Mouse (Mus musculus) erythroblast, embryonic 14.5 days (primary cell): ENCODE data around the gene Nphp1. TPM values are rescaled to one million over a fixed set of nuclear protein-coding genes. Genes with fewer than 3 reads are reported as not detected.
A peak's percentile ranks its signal among the peaks of the same experiment; 100 is the strongest.

Experiments
- H3K27me3 ChIP-seq: 2 replicates; pipeline ENCODE4 v1.6.1; 2012; ENCODE audit warnings: inconsistent platforms; ENCODE audit not compliant: control insufficient read depth
- H3K36me3 ChIP-seq: 2 replicates; pipeline ENCODE4 v1.6.1; 2012; ENCODE audit warnings: mild to moderate bottlenecking, inconsistent platforms; ENCODE audit not compliant: control insufficient read depth
- H3K4me1 ChIP-seq: 2 replicates; pipeline ENCODE4 v1.6.1; 2012; ENCODE audit warnings: inconsistent platforms; ENCODE audit not compliant: control insufficient read depth
- H3K4me3 ChIP-seq: replicated peaks from 2 replicates; pipeline ENCODE3; 2012; ENCODE audit warnings: moderate library complexity, mild to moderate bottlenecking, inconsistent platforms
- H3K9me3 ChIP-seq: 2 replicates; pipeline ENCODE4 v1.6.1; 2012; ENCODE audit warnings: low read length, inconsistent platforms, mixed read lengths; ENCODE audit not compliant: control insufficient read depth
- GATA1 ChIP-seq: IDR thresholded peaks from 2 replicates; pipeline ENCODE4 v1.6.1; 2012; ENCODE audit warnings: low read length, inconsistent platforms, mixed read lengths
- TAL1 ChIP-seq: IDR thresholded peaks from 3 replicates; pipeline ENCODE4 v1.6.1; 2012; ENCODE audit warnings: low read length, inconsistent platforms, mixed read lengths
- polyA plus RNA-seq: library from polyadenylated mRNA; stranded (reverse); fragments of >175 nt; gene quantifications from 2 replicates; pipeline ENCODE4 v1.2.3, GENCODE M21; 2012

Gene Nphp1
- polyA plus RNA-seq: 0.31 and 0.55 TPM in 2 replicates

DNA sequence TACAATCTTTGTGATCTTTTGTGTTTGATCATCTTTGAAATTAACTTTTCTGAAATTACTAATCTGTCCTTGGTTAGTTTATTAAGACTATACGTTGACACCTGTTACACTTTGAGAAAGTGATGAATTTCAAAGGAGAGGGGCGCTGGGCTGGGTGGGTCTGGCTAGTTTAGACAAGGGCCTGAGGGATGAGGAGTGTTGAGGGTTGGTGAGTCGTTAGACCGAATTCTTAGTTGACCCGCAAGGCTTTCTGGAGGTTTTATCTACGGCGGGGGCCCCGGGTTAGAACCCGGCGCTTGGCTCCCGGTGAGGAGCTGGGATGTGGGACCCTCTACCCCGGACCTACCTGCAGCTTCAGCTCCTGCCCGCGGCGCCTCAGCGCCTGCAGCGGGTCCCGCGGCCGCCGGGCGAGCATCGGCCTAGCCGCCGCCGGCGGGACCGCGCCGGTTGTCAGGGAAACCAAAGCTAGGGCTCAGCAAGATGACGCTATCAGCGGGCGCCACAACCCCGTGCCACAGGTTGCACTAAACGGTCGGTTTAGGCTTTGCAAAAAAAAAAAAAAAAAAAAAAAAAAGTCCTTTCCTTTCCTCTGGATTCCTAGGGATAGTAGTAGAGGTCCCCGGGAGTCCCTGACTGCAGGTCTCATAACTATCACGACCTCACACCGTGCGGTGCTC, at the start of gene Nphp1:
Nphp1 (minus strand) TSS at position 458 of the 677 bp plus-strand sequence.
- H3K36me3 ChIP-seq: no peaks in the 10 kb centered on the region
- H3K27me3 ChIP-seq: no peaks in the 10 kb centered on the region
- H3K4me1 ChIP-seq: peaks cover 44% of the 10 kb centered on the region
- no peaks in the 10 kb centered on the region for H3K9me3 ChIP-seq
- peak within 1 kb of the TSS; percentile 83 for H3K4me3 ChIP-seq
- TF ChIP-seq TAL1 (no peak), GATA1 (no peak)

DNA sequence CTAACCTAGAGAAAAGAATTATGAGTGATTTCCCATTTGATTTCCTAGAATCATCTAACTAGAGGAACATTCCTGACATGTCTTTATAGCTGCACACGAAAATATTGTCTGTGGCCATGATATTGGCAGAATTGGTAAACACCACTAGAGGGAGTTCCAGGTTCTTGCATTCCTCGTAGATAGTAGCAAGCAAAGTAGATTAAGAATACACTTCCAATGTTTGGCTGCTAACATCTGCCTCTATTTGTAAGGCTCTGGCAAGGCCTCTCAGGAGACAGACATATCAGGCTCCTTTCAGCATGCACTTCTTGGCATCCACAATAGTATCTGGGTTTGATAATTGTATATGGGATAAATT, 44.1 kb upstream of the Nphp1 start:
- peaks cover 27% of the 10 kb centered on the region for H3K27me3 ChIP-seq
- peak overlapping the region; percentile 100 for H3K4me3 ChIP-seq
- TF ChIP-seq GATA1: no peak
- TF ChIP-seq TAL1: no peak
- H3K36me3 ChIP-seq: peaks cover 21% of the 10 kb centered on the region
- peaks cover 20% of the 10 kb centered on the region for H3K4me1 ChIP-seq
- no peaks in the 10 kb centered on the region for H3K9me3 ChIP-seq

DNA sequence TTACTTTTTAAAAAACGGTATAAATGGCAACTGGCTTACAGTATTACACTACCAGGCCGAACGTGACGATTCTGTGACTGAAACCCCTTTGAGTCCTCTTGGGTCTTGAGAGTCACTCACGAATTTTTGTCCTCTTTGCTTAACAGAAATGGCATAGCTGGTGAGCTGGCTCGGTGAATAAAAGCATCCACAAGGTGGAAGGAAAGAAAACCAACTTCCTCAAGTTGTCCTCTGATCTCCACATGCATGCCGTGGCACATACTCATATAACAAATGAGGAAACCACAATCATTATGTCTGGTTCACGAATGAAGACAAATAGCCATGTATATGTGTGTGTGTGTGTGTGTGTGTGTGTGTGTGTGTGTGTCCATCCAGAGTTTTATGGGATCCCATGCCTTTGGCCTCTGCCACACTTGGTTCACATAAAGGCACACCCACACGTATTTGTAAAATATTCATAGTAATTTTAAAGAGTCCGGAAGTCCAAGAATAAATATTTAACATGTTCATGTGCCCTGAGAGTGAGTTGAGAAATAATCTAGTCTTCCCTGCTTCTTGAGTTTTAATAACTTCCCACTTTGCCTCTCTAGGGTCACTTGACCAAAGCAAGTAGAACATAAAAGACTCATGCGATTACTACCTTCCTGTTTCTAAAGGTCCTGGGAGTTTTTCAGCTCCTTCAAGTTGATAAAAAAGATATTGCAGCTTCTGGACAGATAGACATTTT, 43.6 kb upstream of the Nphp1 start:
- no peaks in the 10 kb centered on the region for H3K9me3 ChIP-seq
- H3K4me3 ChIP-seq: peak overlapping the region; percentile 100
- no peak for TF ChIP-seq GATA1
- TF ChIP-seq TAL1: no peak
- H3K4me1 ChIP-seq: peaks cover 22% of the 10 kb centered on the region
- H3K27me3 ChIP-seq: peaks cover 21% of the 10 kb centered on the region
- peaks cover 26% of the 10 kb centered on the region for H3K36me3 ChIP-seq

DNA sequence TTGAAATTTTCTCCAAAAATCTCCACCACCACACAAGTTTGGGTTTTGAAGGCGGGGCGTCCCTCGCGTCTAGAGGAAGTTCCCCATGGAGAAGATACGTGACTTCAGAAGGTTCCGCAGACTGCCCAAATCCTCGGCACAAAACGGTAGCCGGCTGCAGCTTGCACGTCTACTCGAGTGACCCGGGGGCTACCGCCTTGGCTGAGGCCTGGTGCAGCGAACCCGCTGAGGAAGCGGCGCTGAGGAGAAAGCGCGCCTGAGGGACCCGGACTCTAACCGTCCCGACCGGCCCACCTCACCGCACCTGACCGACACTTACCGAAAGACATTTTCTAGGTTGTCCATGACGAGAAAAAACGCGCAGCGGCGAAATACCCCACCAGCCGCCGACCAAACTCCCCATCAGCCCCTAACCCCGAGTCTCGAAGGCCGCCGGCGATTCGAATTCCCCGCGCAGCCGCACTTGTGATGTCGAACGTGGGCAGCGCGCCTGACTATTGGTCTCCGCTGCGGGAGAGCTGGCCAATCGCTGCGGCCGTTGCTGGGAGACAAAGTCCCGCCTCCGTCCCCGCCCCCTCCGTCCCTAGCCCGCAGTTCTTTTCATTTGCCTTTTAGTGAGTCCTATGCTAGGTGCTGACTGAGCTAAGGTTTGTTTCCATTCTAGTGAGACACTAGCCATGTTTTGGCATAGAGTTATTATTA, 42.9 kb upstream of the Nphp1 start, which contains the start of gene Bub1:
Bub1 (minus strand) TSS at position 465 of the 702 bp plus-strand sequence.
- Histone ChIP-seq H3K27me3 (peaks cover 19% of the 10 kb centered on the region), H3K9me3 (no peaks in the 10 kb centered on the region), H3K4me3 (peak within 1 kb of the TSS; percentile 100), H3K36me3 (peaks cover 34% of the 10 kb centered on the region), H3K4me1 (peaks cover 22% of the 10 kb centered on the region)
- no peak for TF ChIP-seq GATA1
- TF ChIP-seq TAL1: no peak

DNA sequence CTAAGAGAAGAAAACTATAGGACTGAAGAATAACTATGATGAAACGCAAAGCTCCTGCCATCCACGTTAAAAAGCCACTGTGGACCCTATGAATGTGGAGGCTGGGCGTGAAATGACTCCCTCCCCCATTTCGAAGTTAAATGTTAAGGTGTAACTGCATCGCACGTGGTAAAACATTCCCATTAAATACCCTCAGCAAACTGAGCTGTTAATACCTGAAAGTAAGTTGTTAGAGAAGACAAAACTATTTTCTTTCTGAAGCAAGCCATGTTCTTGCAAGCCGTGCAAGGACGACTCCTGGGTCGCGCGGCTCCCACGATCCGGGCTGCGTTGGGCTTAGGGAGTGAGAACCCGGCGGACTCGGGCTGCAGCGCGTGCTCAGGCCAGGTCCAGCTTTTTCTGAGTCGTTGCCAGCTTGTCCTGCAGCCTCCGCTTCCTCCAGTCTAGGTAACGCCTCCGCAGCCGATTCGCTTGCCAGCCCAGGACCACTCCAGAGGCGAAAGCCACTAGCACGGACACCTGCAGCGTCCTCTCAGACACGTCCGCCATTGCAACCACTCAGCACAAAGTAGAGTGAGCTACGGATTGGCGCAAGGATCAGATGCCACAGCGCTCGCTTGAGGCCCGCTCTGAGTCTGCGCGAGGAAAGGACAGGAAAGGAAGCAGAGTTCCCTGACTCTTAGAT, 3.4 kb upstream of the Nphp1 start, which contains the start of gene Mtln:
Mtln (minus strand) TSS at position 570 of the 685 bp plus-strand sequence.
- Histone ChIP-seq H3K4me3 (peak within 1 kb of the TSS; percentile 90), H3K36me3 (no peaks in the 10 kb centered on the region), H3K9me3 (no peaks in the 10 kb centered on the region), H3K4me1 (peaks cover 44% of the 10 kb centered on the region), H3K27me3 (no peaks in the 10 kb centered on the region)
- no peak for TF ChIP-seq GATA1
- TF ChIP-seq TAL1: no peak

DNA sequence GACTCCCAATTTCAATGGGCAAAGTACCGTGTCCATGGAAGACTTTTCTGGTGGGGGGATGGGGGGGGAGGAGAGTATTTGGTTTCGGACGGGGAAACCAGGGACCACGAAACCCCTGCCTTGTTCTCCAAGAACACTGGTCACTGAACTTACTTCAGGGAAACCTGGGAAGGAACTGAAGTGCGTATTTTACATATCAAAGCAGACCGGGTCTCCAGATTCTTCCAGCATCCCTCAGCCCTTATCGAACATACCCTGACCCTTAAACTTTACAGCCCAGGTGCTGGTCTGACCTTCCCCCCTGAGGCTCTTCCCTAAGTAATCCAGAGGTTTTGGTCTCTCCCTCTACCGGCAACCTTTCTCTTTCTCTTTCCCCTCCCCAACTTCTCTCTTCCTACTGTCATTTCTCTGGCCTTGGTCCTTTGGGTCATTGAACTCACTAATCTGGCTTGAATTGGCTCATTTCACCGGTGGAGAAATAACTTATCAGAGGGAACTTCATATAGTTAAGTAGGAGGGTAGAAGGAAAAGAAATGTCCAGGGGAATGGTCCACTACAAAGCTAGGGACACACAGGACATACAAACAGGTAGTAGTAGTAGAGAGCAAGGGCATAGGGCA, 1.1 kb upstream of the Nphp1 start:
- Histone ChIP-seq H3K9me3 (no peaks in the 10 kb centered on the region), H3K36me3 (no peaks in the 10 kb centered on the region), H3K4me3 (peak overlapping the region; percentile 83), H3K27me3 (no peaks in the 10 kb centered on the region), H3K4me1 (peaks cover 44% of the 10 kb centered on the region)
- TF ChIP-seq TAL1: no peak
- TF ChIP-seq GATA1: no peak

DNA sequence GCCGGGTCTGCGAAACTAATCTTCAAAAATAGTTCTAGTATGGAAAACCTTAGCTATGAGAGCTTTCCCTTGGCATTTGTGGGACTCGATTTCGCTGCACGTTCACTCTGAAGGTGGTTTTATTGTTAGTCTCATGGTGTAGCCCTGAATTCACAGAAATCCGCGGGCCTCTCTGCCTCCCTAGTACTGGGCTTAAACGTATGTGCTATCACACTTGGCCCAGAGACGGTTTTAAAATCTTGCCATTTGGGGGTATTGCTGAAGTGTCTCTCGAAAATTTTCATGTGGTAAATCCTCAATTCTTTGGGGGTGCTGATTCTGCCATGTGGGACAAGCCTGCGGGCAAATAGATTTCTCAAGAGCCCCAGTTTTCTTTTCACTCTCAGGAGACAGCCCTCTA, 441 bp upstream of the Nphp1 start:
- no peak for TF ChIP-seq TAL1
- no peak for TF ChIP-seq GATA1
- peaks cover 44% of the 10 kb centered on the region for H3K4me1 ChIP-seq
- H3K4me3 ChIP-seq: peak overlapping the region; percentile 83
- H3K36me3 ChIP-seq: no peaks in the 10 kb centered on the region
- no peaks in the 10 kb centered on the region for H3K9me3 ChIP-seq
- H3K27me3 ChIP-seq: no peaks in the 10 kb centered on the region

DNA sequence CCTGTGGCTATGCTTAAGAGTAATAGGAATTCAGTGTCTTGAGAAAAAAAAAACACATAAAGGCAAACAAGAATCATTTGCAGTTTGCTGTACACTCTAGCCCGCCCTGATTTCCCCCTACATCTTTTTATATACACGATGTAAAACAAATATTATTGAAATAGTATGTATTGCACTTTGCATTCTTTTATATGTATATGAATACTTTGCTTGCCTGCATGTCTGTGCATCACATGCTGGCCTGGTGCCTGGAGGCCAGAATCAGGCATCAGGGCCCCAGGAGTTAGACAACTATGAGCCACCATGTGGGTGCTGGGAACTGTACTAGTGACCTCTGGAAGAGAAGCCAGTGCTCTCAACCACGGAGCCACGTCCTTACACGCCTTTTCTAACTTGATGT, 1.5 kb downstream of the Nphp1 start:
- no peaks in the 10 kb centered on the region for H3K9me3 ChIP-seq
- H3K27me3 ChIP-seq: no peaks in the 10 kb centered on the region
- peaks cover 38% of the 10 kb centered on the region for H3K4me1 ChIP-seq
- TF ChIP-seq TAL1 (no peak), GATA1 (no peak)
- no peak overlapping the region for H3K4me3 ChIP-seq
- no peaks in the 10 kb centered on the region for H3K36me3 ChIP-seq
